Mouse (Mus musculus) left cerebral cortex, adult 8-10 months (tissue): ENCODE data around the gene Wnt5a. TPM values are rescaled to one million over a fixed set of nuclear protein-coding genes. Genes with fewer than 3 reads are reported as not detected.

Experiments
- DNase-seq, 2 experiments: peaks; one replicate each; pipeline ENCODE4 v3.0.0; 2022; ENCODE audit warnings: low spot score in 2 of 2
- total RNA-seq, 4 experiments: library from RNA; stranded (reverse); gene quantifications; 2 replicates each; pipeline ENCODE4 v1.2.4; 2022

Wnt5a gene
- total RNA-seq, 4 experiments from 2014 or later = 6.7 to 12.9 (median 8.7) TPM

DNA sequence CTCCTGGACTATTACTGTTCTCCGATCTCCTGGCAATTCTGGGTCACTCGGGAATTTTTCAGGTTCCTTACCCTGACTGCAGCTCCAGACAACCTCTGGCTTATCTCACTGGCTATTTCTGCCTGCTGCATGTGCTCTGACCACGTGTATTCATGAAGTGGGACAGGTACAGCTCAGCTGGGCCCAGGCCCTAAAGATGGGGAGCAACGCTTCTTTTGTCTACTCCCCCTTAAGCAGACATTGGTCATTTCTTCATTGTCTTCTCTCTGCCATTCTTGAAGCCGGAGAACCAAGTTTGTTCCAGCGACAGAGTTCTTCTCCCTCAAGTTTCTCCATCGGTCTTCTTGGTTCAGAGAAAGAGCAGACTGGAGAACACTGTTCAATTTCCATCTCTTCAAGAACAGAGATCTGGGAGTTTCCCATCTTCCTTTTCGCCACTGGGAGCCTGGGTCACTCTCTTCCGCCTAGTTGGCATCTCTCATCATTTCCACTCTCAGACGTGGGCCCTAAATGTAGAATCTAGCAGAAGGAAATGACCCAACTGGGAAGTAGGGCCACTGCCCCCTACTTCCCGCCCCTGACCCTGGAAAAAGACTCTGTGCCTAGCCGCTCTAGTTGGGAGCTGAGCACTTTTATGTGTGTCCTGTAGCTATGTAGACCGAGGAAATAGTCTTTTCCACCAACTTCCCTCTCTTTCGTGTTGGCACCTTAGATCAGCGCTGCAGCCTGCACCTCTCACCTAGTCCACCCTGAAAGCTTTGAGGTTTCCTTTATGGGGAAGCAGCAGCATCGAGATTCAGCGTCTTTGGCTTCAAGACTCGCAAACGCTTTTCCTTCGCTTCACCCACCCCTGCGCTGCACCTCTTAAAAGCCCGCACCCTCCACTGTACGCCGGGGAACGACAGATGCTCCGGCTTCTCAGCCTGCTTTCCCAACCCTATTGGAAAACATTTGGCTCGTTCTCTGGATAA, 4.0 kb downstream of the Wnt5a start:
- no peak for DNase-seq

DNA sequence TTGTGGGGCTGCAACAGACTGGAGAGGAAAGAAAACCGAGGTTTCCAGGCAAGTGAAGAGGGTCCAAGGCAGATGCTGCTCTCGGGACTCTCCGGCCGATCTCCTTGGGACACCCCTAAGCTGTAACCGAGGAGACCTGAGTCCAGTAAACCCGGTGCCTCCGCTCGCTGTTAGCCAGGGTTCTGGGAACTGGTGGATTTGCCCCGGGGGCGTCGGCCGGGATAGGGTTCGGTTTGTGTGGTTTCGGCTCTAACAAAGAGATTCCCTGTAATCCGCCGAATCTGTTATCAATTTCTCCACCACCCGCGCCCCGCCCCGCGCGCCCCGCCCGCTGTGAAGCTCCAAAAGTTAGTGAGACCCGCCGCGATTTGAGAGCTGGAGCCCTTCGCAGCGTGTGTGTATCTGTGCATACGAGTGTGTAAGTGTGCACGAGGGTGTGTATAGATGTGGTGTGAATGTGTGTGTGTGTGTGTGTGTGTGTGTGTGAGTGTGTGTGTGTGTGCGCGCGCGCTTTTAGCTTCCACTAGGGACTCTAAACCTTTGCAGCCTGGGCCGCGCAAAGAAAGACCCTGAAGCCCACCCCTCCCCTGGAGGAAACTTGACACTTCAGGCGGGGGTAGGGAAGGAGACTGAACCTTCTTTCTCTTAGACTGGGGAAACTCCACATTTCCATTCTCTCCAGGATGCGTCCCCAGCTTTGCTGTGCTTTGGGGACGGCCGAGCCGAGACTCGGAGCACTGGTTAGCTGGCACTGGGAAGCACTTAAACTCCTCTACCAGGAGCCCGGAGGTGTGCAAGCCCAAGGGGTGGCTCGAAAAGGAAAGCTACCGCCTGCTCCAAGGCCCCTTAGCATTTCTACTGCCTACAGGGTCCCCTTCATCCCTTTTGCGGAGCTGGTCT, 5.1 kb downstream of the Wnt5a start:
- DNase-seq = peak in 1 of 2 experiments; percentile 17

DNA sequence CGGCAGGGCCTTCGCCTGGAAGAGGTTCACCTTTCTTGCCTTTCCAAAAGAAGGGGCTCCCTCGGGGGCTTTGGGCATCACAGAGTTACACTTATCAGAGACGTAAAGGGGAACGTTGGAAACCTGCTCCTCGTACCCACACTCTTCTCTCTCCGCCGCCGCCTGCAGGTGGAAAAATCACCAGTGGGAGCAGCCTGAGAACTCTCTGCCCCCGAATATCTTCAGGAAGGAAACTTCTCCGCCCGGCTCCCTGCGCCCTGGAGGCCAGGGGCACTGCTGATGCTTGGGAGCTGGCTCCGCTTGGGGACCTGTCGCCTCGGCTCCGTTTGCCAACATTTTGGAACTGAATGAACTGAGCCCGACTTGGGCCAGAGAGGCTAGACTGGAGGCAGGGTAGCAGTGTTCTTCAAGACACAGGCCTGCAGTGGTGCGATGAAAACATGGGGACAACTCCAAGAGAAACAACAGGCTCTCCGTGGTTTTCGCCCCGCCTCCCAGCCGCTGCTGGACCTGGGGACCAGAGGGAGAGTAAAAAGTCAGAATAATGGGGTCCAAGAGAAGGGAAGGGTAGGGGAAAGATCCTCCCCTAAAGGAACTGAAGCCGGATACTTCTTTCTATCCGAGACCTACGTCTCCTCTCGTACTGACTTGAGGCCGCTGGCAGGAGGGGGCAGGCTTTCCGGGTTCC, 5.9 kb downstream of the Wnt5a start:
- peak in 1 of 2 experiments; percentile 33 for DNase-seq

DNA sequence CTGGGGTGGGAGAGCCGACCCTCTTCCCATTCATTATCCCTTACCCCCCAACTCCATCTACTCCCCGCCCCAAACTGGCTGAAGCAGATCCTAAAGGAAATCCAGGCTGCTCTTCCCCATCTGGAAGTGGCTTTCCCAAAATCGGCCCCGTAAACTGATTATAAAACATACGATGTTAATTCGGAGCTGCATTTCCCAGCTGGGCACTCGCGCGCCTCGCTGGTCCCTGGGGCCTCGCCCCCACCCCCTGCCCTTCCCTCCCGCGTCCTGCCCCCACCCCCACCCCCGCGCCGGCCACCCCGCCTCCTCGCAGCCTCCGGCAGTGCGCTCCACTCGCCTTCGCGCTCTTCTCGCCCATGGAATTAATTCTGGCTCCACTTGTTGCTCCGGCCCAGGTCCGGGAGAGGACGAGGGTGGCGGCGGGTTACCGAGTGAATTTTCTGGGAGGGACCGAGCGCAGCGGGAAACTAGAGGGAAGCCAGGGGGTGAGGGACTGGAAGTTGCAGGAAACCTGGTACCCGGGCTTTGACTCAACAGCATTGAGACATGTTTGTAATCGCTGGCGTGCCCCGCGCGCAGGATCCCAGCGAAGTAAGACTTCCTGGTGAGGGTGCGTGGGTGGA, 6.6 kb downstream of the Wnt5a start:
- no peak for DNase-seq

DNA sequence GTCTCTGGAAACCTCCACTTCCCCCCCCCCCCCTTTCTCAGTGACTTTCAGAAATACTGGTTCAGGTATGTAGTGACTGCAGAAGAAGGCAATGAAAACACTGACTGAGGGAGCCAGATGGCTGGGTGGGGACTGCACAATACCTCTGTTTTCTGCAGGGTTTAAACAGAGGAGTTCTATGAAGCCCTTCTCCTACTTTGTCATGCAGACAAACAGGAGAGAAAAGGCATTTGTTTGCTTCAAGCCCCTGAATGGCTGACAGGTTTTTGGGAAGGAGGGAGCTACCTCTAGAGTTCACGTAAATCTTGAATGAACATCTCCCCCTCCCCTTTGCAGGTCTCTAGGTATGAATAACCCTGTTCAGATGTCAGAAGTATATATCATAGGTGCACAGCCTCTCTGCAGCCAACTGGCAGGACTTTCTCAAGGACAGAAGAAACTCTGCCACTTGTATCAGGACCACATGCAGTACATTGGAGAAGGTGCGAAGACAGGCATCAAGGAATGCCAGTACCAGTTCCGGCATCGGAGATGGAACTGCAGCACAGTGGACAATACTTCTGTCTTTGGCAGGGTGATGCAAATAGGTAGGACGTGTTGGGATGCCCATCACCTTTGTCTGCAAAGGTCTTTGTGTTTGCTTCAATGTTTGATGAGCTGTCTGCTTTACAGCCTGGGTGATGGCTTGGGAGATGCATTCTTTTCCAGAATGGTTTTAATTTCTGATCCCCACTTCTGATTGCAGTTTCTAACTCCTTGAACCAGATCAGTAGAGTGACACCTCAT, 8.4 kb downstream of the Wnt5a start:
- DNase-seq = no peak

DNA sequence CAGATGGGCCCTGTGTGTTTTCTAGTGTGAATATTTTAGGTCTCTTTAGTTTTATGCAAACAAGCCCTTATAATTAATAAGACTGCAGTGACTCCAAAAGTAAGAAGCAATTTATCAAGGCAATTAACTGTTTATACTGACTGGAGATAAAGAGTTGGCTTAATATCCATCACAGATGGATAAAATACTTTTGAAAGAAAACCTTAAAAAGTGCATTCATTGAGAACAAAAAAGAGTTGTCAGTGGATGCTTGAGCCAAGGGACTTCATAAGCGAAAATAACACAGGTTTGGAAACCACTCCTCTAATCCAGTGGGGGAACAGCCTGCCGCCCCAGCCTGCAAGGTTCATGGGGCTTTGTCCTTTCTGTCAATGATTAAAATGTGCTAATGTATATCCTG, 9.6 kb downstream of the Wnt5a start:
- DNase-seq = no peak

DNA sequence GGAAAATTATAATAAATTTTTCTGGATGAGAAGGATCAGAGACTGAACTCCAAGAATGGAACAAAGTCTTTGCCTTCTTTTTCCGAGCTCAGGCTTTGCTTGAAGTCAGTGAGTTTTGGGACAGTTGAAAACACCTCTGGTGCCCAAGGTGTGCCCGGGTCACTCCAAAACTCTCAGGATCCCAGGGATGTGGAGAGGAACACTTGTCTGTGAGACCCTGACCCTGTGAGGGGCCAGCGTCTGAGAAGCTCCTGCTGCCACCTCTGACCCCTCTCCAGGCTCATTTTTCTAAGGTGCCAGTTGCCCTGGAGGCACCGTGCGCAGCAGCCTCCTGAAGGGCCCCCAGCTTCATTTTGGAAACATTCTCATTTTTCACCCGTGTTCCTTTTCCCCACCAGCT, 10.8 kb downstream of the Wnt5a start:
- no peak for DNase-seq

DNA sequence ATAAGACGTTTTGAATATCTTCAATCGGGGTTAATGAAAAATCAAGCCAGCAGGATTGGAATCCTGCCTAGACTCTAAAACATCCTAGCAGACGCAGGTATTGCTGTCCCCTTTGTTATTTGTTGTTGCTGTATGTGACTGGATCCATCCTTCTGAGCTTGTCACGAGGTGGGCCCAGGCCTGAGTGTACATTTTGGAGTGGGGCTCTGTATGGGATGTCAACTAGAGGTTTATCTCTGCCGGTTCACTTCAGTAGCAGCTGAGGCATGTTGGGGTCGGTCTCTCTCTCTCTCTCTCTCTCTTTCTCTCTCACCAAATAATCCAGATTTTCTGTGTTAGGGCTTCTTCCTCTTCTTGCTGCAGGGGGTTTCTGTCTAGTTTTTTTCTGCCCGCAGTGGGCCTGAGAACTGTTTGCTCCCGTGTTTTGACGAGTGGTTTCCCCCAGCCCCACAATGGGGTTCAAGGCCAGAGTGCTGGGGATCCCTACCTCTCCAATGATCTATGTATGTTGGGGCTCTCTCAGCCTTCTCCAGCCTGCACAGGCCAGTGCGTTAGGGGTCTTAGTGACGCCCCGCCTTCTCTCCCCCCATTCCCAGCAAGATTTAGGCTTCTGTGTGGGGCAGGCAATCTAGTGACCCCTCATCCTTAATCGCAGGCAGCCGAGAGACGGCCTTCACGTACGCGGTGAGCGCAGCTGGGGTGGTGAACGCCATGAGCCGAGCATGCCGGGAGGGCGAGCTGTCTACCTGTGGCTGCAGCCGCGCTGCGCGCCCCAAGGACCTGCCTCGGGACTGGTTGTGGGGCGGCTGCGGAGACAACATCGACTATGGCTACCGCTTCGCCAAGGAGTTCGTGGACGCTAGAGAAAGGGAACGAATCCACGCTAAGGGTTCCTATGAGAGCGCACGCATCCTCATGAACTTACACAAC, 13.3 kb downstream of the Wnt5a start:
- no peak for DNase-seq

DNA sequence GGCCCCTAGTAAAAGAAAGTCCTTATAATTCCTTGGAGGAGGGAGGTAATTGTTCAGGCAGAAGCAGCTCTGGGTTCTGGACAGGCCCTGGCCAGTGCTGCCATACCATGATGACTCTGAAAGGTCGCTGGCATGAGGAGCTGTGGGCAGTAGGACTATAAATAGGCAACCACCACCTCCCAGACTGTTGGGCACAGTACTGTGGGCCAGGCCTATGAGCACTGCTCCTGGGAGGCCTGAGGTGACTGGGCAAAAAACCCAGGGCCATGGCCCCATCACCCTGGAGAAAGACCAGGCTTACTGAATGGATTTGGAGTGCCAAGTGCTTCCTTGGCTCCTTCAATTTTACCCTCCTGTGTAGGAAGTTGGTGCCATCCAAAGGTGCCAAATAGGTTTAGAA, 16.6 kb downstream of the Wnt5a start:
- DNase-seq = no peak

DNA sequence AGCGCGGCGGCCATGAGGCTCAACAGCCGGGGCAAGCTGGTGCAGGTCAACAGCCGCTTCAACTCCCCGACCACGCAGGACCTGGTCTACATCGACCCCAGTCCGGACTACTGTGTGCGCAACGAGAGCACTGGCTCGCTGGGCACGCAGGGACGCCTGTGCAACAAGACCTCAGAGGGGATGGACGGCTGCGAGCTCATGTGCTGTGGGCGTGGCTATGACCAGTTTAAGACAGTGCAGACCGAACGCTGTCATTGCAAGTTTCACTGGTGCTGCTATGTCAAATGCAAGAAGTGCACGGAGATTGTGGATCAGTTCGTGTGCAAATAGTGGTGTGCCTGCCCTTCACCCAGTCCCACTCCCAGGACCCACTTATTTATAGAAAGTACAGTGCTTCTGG, 18.1 kb downstream of the Wnt5a start:
- DNase-seq = no peak

DNA sequence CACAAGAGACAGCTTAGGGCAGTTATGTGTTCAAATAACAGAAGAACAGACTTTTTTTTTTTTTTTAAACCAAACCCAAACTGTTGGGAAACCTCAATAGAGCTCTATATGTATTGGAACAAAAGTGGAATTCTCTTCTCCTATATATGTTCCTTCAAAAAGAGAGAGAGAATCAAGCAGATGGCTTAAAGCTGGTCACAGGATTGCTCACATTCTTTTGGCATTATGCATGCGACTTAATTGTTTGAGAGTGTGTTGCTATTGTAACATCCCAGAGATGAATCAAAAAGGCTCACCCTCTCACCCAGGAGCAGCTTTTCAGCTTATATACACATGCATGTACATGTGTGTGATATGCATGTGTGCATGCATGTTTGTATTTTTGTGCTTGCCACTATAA, 21.0 kb downstream of the Wnt5a start:
- no peak for DNase-seq

DNA sequence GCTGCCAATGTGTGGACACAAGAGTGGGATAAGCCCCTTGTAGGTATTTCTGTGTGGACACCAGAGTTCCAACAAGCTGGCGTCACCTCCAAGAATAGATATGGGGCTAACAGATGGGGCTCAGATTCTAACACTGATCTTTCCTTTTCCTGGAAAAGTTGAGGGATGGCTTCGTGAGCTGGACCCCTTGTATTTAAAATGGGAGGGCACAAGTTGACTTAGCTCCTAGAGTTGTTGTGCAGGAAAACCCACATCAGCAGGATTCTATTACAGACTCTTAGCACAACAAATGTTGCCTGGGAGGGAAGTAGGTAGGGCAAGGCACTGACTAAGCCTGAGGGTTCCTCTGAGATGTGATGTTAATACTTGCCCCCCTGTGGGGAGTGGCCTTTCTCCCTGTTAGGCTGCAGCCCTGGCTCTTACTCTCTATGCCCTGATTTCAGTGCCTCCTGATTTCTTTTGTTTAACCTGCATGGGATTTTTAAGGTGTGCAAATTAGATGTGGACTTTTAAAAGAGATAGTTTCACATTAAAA, 23.7 kb downstream of the Wnt5a start:
- no peak for DNase-seq

DNA sequence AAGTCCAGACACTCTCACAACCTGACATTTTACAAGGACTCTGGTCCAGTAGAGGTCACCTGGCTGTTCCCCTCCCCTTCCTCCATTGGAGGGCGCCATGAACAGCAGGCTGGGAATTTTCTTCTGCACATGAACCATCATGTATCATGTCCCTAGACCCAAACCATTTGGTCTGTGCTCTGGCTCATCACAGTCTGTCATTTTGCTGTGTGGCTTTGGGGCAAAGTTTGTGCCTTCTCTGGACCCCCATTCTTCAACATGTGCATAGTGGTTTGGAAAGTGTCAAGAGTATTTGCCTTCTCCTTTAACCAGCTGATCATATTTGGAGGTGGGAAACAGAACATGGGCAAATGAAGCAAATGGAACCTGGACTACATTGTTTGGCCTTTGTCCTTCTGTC, 27.0 kb downstream of the Wnt5a start:
- no peak for DNase-seq

DNA sequence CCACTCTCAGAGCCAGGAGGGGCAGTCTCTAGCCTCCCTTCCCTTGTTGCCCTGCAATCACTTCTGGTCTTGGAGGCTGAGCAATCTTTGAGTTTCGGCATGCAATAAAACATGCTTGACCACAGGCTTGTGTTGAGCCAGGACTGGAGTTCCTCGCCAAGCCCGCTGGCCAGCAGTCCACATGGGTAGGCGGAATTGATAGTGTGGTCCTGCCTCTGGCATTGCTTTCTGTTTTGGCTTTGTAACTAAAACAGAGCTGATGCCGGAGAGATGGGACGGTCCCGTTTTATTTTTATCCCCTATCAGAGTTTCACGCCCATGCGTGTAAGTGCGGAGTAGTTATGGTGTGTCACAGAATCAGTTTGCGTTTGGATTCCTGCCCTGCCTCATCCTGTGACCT, 28.4 kb downstream of the Wnt5a start:
- DNase-seq = no peak

DNA sequence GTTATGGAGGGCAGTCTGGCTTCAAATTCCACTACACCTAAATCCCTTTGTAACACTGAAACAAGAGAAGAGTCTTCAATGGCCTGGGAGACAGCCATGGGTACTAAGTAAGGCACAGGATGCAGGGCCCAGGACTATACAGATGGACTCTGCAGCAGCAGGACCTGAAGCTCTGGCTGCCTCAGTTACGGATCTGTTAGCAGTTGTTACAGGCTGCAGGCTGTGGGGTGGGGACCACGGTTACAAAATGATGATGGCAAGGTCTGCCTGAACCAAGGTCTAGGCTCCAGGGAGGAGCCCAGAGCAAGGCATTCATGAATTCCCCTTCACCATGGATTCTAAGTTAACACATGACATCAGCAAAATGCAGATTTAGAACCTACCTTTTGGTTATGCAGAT, 29.3 kb downstream of the Wnt5a start:
- no peak for DNase-seq

DNA sequence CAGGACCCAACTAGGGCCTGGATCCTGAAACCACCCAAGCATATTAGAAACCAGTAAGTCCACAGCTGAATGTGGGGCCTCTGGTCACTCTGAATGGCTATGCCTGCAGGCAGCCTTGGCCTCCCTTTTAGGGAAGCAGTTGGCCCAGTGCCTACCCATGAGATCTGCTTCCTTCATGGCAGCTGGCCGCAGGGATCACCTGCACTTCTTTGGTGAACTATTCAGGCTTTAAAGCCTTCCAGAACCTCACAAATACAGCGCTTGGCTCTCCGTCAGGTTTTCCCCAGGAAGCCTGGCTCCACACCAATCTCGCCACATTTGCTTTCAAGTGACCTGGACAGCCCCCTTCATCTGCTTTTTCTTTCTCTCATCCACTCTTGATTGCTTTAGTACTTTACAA, 31.3 kb downstream of the Wnt5a start:
- DNase-seq = no peak

DNA sequence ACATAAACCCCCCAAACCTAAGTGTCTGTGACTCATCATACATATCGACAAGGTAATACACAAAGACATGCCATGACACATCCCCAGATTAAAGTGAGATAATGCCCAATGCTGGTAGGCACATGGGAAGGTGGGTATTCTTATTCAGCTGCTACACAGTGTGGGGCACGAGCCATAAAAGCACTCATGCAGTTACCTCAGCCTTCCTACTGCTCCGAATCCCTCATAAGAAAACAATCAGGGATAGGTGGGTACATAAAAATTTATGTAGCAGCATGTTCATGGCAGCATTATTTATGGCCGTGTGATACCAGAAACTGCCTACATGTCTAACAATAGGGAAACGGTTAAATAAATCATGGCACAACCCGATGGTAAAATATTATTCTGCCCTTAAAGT, 35.0 kb downstream of the Wnt5a start:
- no peak for DNase-seq

DNA sequence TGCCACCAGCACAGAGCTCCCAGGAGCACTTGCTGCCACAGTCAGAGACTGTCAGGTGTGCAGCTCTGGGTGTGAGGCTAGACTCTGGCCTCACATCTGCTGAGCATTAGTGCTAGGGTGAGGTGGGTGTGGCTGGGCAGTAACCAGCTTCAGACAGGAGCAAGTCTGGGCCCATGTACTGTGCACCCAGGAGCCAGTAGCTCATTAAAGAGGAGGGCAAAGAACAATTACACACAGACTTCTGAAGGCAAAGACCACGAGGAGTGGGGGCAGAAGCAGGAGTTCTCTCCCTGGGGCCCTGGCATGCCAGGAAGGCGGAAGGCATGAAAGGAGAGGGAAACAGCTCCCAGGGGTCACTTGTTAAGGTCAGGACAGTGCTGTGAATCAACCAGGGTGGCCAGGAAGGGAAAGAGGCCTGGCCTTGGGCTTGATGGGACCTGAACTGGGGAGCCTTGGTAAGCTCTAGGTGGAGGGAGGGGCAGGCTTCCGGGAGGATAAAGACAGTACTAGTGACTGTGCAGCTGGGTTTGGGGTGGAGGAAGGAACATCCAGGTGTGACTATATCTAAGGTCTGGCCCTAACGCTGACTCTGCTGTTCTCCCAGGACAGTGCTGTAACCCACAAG, 37.7 kb downstream of the Wnt5a start:
- DNase-seq = no peak

DNA sequence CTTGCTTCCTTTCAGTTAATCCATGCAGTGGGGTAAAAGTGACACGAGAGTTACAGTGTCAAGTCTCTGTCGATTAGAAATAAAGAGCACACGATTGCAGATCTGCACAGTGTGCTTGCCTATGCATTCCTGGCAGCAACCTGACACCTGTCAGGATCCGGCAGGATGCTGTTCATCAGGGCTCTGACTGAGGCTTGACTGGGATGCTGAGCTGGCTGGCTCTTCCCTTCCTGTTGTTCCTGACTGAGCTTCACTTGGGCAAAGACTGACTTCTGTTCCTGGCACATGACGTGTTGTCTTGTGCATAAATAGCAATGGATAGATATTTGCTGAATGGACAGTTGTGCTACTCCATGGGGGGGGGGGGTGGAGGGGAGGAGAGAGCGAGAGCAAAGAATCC, 57.3 kb downstream of the Wnt5a start:
- no peak for DNase-seq
